Mouse (Mus musculus) bone marrow macrophage, adult 2 months (primary cell): ENCODE results near the gene Hs2st1.

Experiments
- CTCF ChIP-seq: IDR thresholded peaks from 2 replicates; pipeline ENCODE4 v1.5.1; 2012; ENCODE audit warnings: low read depth, mild to moderate bottlenecking, low read length, moderate library complexity
- POLR2A ChIP-seq: IDR thresholded peaks from 2 replicates; pipeline ENCODE4 v1.6.1; 2012; ENCODE audit warnings: mild to moderate bottlenecking, low read depth, low read length, borderline replicate concordance

DNA sequence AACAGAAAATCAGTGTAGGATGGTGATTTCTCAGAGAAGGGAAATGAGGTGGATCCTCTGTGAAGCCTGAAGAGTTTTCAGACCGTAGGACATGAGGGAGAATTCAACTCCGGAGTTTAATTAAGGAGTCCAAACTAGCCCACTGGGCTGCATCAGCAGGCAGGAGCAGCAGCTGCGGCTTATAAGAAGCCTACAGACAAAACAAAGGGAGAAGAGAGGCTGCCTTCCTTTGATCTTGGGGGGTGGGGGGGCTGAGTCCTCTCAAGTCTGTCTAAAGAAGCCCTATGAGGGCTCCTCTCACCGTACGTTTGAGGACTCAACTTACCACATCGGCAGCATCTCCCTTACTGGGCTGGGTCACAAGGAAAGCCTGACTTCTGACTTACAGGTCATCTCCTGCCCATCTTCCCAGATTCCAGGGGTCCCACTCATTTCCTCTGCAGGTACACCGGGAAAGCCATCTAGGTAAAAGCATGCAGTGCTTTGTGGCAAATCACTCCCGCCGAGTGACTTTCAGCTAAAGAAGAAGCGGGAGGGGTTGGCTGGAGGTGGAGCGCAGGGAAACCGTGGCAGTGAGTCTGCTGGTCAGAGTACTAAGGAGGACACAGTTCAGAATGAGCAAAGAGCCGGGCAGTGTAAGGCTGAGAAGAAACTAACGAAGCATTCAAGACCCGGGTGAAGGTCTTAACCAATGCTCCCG, 13.2 kb downstream of the Hs2st1 start:
- TF ChIP-seq POLR2A (no peak), CTCF (no peak)
